Mouse (Mus musculus) thymus, adult 2 months (tissue): ENCODE measurements around the gene Stab2.

Experiments
- CTCF ChIP-seq: fragments of 200-500 bp; IDR thresholded peaks from 2 replicates; pipeline ENCODE4 v1.5.1; 2012; ENCODE audit warnings: mild to moderate bottlenecking, control low read depth, low read length, moderate library complexity, borderline replicate concordance; ENCODE audit not compliant: control insufficient read depth, poor library complexity, insufficient read depth; ENCODE audit errors: extremely low read depth
- POLR2A ChIP-seq: fragments of 200-500 bp; IDR thresholded peaks from 2 replicates; pipeline ENCODE4 v1.6.1; 2012; ENCODE audit warnings: mild to moderate bottlenecking, low read length, control low read depth, moderate library complexity; ENCODE audit not compliant: control insufficient read depth, poor library complexity, insufficient read depth; ENCODE audit errors: extremely low read depth

- TF ChIP-seq CTCF: no peak
- TF ChIP-seq POLR2A: no peak
These were observed 12.9 kb upstream of the Stab2 start for GRCm38 (mm10) chr10:87020711-87021110.
